Mouse (Mus musculus) frontal cortex, adult (tissue): ENCODE measurements around the gene Vps45.
"Not testable (repeated sequence)": the region's sequence is repeated elsewhere in the genome, so short reads cannot be mapped to it uniquely, and the experiment has no call there.

Source experiments
- ATAC-seq: cut with Nextera tagmentation; 2 replicates; pipeline ENCODE4 v1.9.2; 2017; ENCODE audit warnings: mild to moderate bottlenecking, moderate library complexity, mixed read lengths; ENCODE audit not compliant: low TSS enrichment

The Vps45 gene

GRCm38 (mm10) chr3:95997203-95997721, 61.0 kb downstream of the Vps45 start:
- ATAC-seq = peak; percentile 32

GRCm38 (mm10) chr3:95996451-95997073, 61.7 kb downstream of the Vps45 start:
- ATAC-seq = no peak

GRCm38 (mm10) chr3:95995802-95996428, 62.4 kb downstream of the Vps45 start, which contains the start of gene Plekho1:
TSS of gene Plekho1 (minus strand) at chr3:95996001.
- ATAC-seq = peak; percentile 8; the same call in 1 of the 2 replicates

GRCm38 (mm10) chr3:95994975-95995801, 63.1 kb downstream of the Vps45 start:
- ATAC-seq = 0 out of 2 replicates have a peak, but pooled peaks have one; percentile 7

GRCm38 (mm10) chr3:95994381-95994846, 63.9 kb downstream of the Vps45 start:
- ATAC-seq = no peak

DNA sequence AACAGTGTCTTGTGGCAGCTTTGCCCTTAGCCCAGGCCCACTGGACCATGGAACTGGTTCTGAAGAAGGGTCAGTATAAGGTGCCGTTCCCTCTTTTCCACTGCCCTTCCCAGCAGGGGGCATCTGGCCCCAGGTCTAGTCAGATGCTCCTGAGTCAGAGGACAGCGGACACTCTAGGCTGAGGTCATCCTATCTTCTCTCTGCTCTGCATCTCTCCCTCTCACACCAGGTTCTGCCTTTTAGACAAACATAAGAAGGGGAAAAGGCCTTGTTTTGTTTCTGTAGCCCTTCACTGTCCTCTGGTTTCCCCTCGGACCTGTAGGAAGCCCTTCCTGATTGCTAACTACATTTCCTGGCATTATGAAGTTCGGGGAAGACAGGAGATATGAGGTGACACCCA, 64.4 kb downstream of the Vps45 start:
- no peak for ATAC-seq

DNA sequence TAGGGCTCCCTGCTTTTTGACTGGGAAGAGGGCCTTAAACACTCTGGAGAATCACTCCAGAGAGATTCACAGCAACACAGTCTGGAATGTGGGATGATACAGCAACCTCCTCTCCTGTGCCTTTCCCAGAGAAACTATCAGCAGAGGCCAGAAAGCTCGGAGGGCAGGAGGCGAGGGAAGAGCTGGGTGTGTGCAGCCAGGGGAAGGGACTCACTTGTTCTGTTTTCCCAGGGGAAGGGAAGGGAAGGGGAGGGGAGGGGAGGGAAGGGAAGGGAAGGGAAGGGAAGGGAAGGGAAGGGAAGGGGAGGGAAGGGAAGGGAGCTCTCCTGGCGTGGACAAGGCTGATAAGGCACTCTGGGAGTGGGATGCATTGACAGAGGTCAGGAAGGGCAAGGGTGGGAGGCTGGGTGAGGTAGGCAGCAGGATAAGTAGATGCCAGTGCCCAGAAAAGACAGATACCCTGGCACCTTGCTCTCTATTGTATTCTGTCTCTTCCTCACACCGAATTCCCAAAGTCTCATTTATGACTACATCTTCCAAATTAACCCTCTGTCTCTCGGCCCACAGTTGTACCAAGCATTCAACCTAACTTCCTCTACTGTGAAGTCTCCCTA, 65.2 kb downstream of the Vps45 start:
- 0 out of 2 replicates have a peak, but pooled peaks have one; percentile 20 for ATAC-seq

GRCm38 (mm10) chr3:95990413-95990941, 67.8 kb downstream of the Vps45 start:
- ATAC-seq = no peak

DNA sequence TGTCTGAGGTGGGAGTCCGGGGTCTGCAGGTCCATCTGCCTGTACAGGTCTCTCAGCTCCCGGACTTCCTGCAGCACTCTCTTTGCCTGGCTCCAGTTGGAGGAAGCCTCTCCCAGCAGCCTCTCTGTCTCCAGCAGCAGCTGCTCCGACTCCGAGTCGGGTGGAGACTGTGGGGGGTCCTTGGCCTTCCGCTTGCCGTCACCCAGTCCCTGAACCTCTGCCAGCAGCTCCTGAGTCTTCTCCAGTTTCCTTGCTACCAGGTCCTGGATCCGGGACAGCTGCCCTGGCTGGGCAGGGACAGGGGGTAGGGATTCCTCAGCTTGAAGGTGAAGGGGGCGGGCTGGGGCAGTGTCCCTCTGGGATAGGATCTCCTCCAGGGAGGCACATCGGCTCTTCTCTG, 69.3 kb downstream of the Vps45 start:
- ATAC-seq = no peak

- ATAC-seq = no peak
These were observed 70.1 kb downstream of the Vps45 start for GRCm38 (mm10) chr3:95988138-95988537.

- ATAC-seq = no peak
These were observed 70.7 kb downstream of the Vps45 start for GRCm38 (mm10) chr3:95987386-95988110.

DNA sequence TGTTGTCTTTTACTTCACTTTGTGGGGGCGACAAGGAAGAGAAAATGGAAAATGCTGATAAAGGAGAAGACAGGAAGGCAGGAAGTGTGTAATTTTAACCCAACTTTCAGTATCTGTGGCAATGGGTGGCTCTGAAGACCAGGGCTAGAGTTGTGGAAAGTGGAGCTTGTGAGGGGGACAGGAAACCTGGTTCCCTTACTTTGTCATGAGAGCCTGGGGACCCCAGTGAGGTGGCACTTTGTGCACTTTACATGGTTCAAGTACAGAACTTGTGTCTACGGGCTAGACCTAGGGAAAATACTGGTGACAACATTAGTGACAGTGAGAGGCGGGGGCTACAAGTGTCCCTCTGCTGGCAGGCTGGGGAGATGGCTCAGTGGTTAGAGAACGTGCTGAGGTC, 71.3 kb downstream of the Vps45 start:
- ATAC-seq = no peak

DNA sequence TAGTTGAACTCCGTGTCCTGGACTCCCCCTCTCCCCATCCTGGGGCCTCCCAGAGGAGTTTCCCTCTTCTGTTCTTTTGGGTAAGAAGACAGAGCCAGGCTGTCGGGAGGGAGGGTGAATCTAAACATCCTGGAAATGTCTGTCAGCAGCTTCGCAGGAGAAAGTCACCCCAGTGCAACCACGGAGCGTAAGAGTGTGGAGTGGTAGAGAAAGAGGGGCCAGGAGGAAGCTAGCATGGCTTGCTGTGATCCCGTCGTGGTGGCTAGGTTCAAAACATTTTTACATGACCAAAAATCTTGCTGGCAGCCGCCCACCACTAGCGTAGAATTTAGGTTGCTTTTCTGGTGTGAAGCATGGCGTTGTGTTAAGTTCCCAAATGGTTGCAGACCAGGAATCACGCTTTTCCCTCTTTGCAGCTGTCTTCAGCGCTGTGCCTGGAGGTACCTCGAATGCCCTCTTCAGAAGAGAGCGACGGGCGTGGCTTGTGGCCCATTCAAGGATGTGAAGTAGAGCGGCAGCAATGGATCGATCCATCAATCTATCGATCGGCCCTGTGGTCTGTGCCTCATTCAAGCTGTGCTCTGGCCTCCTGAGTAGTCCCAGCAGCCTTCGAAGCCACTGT, 72.2 kb downstream of the Vps45 start:
- ATAC-seq = peak; percentile 59

DNA sequence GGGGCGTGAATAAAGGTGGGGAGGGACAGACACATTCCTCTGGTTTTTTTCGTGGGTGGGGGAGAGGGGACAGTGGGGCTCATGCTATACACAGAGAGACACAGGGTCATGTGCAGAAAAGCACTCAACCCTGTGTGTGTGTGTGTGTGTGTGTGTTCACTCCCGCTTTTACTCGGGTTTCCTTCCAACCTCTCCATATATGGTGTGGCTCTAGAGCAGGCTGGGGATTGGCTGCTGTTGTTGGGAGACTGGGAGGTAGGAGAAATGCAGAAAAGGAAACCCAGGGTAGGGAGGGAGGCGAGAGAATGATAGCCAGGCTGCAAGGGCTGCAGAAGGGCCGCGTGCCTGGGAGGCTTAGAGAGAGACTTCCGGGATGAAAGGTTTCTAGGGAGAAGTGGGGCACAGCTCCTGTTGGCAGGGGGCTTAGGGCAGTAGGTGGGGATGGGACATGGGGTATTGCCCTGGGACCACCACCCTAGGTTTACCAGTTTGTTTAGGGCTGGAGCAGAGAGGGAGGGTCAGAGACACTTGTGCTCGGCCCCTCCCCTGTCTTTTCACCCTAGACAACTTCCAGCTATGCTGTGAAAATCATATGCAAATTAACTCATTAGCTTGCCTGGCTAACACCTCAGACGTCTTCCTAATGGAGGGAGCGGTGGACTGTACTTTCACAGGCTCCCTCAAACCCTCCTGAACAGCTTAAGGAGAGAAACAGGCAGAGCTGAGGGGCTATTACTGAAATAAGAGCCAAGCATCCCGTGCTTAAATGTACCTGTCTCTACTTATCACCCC, 72.9 kb downstream of the Vps45 start:
- peak; percentile 88 for ATAC-seq

DNA sequence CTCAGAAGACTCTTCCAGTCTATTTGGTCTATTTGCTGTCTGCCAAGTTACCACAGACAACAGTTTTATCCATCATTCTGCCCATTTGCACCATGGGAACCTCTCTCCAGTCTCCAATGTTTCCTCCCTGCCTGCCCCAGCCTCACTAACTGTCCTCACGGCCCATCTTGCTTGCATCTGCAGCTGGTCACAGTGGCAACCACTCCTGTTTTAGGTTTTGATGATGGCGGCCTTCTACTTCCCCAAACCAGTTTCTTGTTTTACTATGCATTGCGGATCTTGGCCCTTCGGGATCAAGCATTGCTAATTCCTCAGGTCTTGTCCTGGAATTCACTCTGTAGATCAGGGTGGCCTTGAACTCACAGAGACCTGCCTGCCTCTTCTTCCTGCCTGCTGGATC, 76.1 kb downstream of the Vps45 start:
- ATAC-seq = no peak

- ATAC-seq = no peak
These were observed 77.8 kb downstream of the Vps45 start for GRCm38 (mm10) chr3:95980276-95980970.

GRCm38 (mm10) chr3:95978265-95978664, 80.0 kb downstream of the Vps45 start:
- ATAC-seq = 0 out of 2 replicates have a peak, but pooled peaks have one; percentile 4

GRCm38 (mm10) chr3:95977587-95977986, 80.7 kb downstream of the Vps45 start:
- ATAC-seq = not testable (repeated sequence)

- no peak for ATAC-seq
These were observed 81.2 kb downstream of the Vps45 start for GRCm38 (mm10) chr3:95977079-95977478.
